23 mouse cellular contexts compared by ENCODE assay signal in genomic region chr5:135511105-135511504, GRCm38 (mm10). TPM values are rescaled to one million over a fixed set of nuclear protein-coding genes. Genes with fewer than 3 reads are reported as not detected.
DNase-seq lines count a peak whose midpoint lies in the region; ATAC-seq and TF ChIP-seq lines count a peak whose summit lies in the region.
"Had no signal": no experiment of that assay in that cellular context is flagged by ENCODE, and none has a peak within 500 bp of the region (broad histone marks: within the 10 kb centered on the region; RNA-seq: fewer than 3 reads in every experiment).

No protein-coding gene starts in this region.

- WGBS in heart, adult 2 months = 60% methylated on average over 5 of the region's 5 CpGs
- 51% methylated on average over 5 of the region's 5 CpGs for whole genome bisulfite sequencing in liver, embryonic 14.5 days (ENCODE audit: insufficient replicate concordance)

- DNase-seq in heart, adult 2 months = no peak
- no peak for DNase-seq in heart, postnatal 10 days
- DNase-seq in liver, embryonic 14.5 days (ENCODE audit: low read depth in 3 of 3, low spot score in 3 of 3) = no peak
- DNase-seq in liver (no peak), A20 (ENCODE audit: low read depth, low spot score) (peak; percentile 46)
- DNase-seq in spleen, postnatal 10 days (ENCODE audit: low spot score in 2 of 2) = no peak
- no peak for DNase-seq in layer of hippocampus, adult 9-11 months
- DNase-seq: cerebellum, adult 11-12 months; kidney, adult 8-10 months; spleen, adult 18-20 months had no signal

- no peak for TF ChIP-seq EP300 in heart, adult 2 months (IDR thresholded peaks at IDR 0.05; ENCODE audit: insufficient read depth, low read depth, low read length)
- TF ChIP-seq EP300 in liver, embryonic 14.5 days (IDR thresholded peaks at IDR 0.05; ENCODE audit: low read depth) = no peak

- no peak overlapping the region for H3K27ac ChIP-seq in heart, adult 2 months
- H3K27ac ChIP-seq in liver, embryonic 14.5 days = no peak overlapping the region
- no peak overlapping the region for H3K27ac ChIP-seq in cortical plate, adult 2 months (ENCODE audit: insufficient read depth, low read length)
- H3K27ac ChIP-seq: embryonic facial prominence, embryonic 12.5 days; heart, embryonic 13.5 days; limb, embryonic 12.5 days; macrophage; midbrain, embryonic 12.5 days had no signal

- TF ChIP-seq CTCF in heart, adult 2 months (IDR thresholded peaks at IDR 0.05) = peak; percentile 60
- 0 out of 2 replicates have a peak, but pooled peaks have one; percentile 10 for TF ChIP-seq CTCF in liver, embryonic 14.5 days (IDR thresholded peaks at IDR 0.05; ENCODE audit: low read depth)
- 0 out of 2 replicates have a peak, but pooled peaks have one; percentile 5 for TF ChIP-seq CTCF in cortical plate, adult 2 months (IDR thresholded peaks at IDR 0.05; ENCODE audit: extremely low read depth, insufficient read depth, low read length)

- no peak overlapping the region for H3K9ac ChIP-seq in heart, adult 2 months (ENCODE audit: low read depth, low read length)
- H3K9ac ChIP-seq in liver, embryonic 14.5 days (replicated peaks) = no peak overlapping the region
- H3K9ac ChIP-seq: embryonic facial prominence, embryonic 12.5 days; heart, embryonic 13.5 days; limb, embryonic 12.5 days; midbrain, embryonic 12.5 days had no signal

- no peak for ATAC-seq in liver, embryonic 14.5 days (ENCODE audit: insufficient read depth)

- H3K36me3 ChIP-seq in heart, adult 2 months (ENCODE audit: control insufficient read depth, insufficient read depth, low read length) = no peaks in the 10 kb centered on the region
- H3K36me3 ChIP-seq in liver, embryonic 14.5 days (replicated peaks; ENCODE audit: control insufficient read depth, insufficient read depth, low read depth) = no peaks in the 10 kb centered on the region

- no peak overlapping the region for H3K4me2 ChIP-seq in liver, embryonic 14.5 days (ENCODE audit: low read depth)
- H3K4me2 ChIP-seq: embryonic facial prominence, embryonic 12.5 days; heart, embryonic 13.5 days; limb, embryonic 12.5 days; midbrain, embryonic 12.5 days had no signal

- TF ChIP-seq POLR2A in heart, adult 2 months (IDR thresholded peaks at IDR 0.05; ENCODE audit: insufficient read depth, low read depth, low read length) = no peak
- no peak for TF ChIP-seq POLR2A in cortical plate, adult 2 months (IDR thresholded peaks at IDR 0.05; ENCODE audit: extremely low read depth, insufficient read depth, low read length)

- H3K4me3 ChIP-seq in heart, adult 2 months = no peak overlapping the region
- H3K4me3 ChIP-seq in liver, embryonic 14.5 days (ENCODE audit: insufficient read depth in 1 of 2, low read depth in 2 of 2, low read length in 2 of 2) = no peak overlapping the region
- H3K4me3 ChIP-seq in cortical plate, adult 2 months (ENCODE audit: insufficient read depth, low read length) = no peak overlapping the region
- H3K4me3 ChIP-seq: embryonic facial prominence, embryonic 12.5 days; heart, embryonic 13.5 days; limb, embryonic 12.5 days; midbrain, embryonic 12.5 days had no signal

- H3K27me3 ChIP-seq in heart, adult 2 months (ENCODE audit: control insufficient read depth, insufficient read depth, low read length) = no peaks in the 10 kb centered on the region
- H3K27me3 ChIP-seq in liver, embryonic 14.5 days (ENCODE audit: control insufficient read depth, insufficient read depth, low read length) = no peaks in the 10 kb centered on the region
- H3K27me3 ChIP-seq: embryonic facial prominence, embryonic 12.5 days; heart, embryonic 13.5 days; limb, embryonic 12.5 days; midbrain, embryonic 12.5 days had no signal

- H3K4me1 ChIP-seq in heart, adult 2 months (ENCODE audit: control insufficient read depth, insufficient read depth, low read length) = peaks cover 1% of the 10 kb centered on the region; the same call in 1 of the 2 replicates
- no peaks in the 10 kb centered on the region for H3K4me1 ChIP-seq in liver, embryonic 14.5 days (replicated peaks; ENCODE audit: control insufficient read depth in 2 of 2, insufficient read depth in 2 of 2, low read length in 1 of 2)
- H3K4me1 ChIP-seq in cortical plate, adult 2 months (ENCODE audit: control insufficient read depth, insufficient read depth, low read length) = peaks cover 3% of the 10 kb centered on the region; the same call in 1 of the 2 replicates

- H3K79me2 ChIP-seq in heart, adult 2 months (replicated peaks; ENCODE audit: control insufficient read depth, insufficient read depth, low read length) = no peaks in the 10 kb centered on the region

- no peaks in the 10 kb centered on the region for H3K9me3 ChIP-seq in liver, embryonic 14.5 days (ENCODE audit: control insufficient read depth, low read length)

- intact Hi-C loops in heart, adult 2 months (cut with DNase I) = loop anchor here (5.0 kb wide), 2 partner anchors 36 to 106 kb away; partner anchors contain the start of gene Hip1
- intact Hi-C loops in heart, postnatal 10 days (cut with DNase I) = no loop called here

RNA-seq across cellular contexts. Expression of gene Hip1, which starts 33.8 kb away (rescaled TPM):
- 10 to 100 TPM; 25.0 to 29.6 TPM for total RNA-seq in heart, adult 2 months (2021)
- polyA plus RNA-seq in heart, adult 2 months (2012; rRNA removed) = 22.2 and 34.4 TPM in 2 replicates
- total RNA-seq in heart, postnatal 10 days (2021) = 10 to 100 TPM; 43.3 to 51.8 TPM
- polyA plus RNA-seq in liver, embryonic 14.5 days (2012; rRNA removed) = 1.5 and 2.2 TPM in 2 replicates
- 2.8 and 2.9 TPM in 2 replicates for polyA plus RNA-seq in liver, embryonic 14.5 days (2014; fragmentation: Nextera tagmentation; extraction: Ambion mirVana)
- 29.1 and 30.0 TPM in 2 replicates for polyA plus RNA-seq in cortical plate, adult 2 months (2012; rRNA removed)

RNA-seq across cellular contexts. Expression of gene Ccl26, which starts 52.3 kb away (rescaled TPM):
- total RNA-seq in heart, adult 2 months (2021) = not detected
- polyA plus RNA-seq in heart, adult 2 months (2012; rRNA removed) = not detected in 2 replicates
- total RNA-seq in heart, postnatal 10 days (2021) = not detected
- polyA plus RNA-seq in liver, embryonic 14.5 days (2012; rRNA removed) = not detected in 2 replicates
- polyA plus RNA-seq in liver, embryonic 14.5 days (2014; fragmentation: Nextera tagmentation; extraction: Ambion mirVana) = not detected in 2 replicates
- polyA plus RNA-seq in cortical plate, adult 2 months (2012; rRNA removed) = not detected in 2 replicates
- total RNA-seq: left cerebral cortex, adult 18-20 months had no signal
- polyA plus RNA-seq: brain, embryonic 14.5 days; embryonic facial prominence, embryonic 12.5 days; gonadal fat pad, adult 2 months; heart, embryonic 13.5 days; hindbrain, embryonic 11.5 days; large intestine, adult 2 months; limb, embryonic 12.5 days; macrophage; midbrain, embryonic 12.5 days; testis, adult 2 months; urinary bladder, adult 2 months had no signal

Comparison
In these comparisons a context has a peak if more than half of its experiments do, and no peak if none do; other contexts are left out.
1. CTCF ChIP-seq: peak in every context shown above with its lines; median percentile 60 in heart, adult 2 months; 10 in liver, embryonic 14.5 days; 5 in cortical plate, adult 2 months.